Mouse (Mus musculus): Measurements from ENCODE around the gene Fcgr4. TPM values are rescaled to one million over a fixed set of nuclear protein-coding genes. Genes with fewer than 3 reads are reported as not detected.
A peak's percentile ranks its signal among the peaks of the same experiment; 100 is the strongest.

The Fcgr4 gene
- total and polyA plus RNA-seq, 2 experiments from 2014 or later = 0.44 to 0.76 TPM

DNA sequence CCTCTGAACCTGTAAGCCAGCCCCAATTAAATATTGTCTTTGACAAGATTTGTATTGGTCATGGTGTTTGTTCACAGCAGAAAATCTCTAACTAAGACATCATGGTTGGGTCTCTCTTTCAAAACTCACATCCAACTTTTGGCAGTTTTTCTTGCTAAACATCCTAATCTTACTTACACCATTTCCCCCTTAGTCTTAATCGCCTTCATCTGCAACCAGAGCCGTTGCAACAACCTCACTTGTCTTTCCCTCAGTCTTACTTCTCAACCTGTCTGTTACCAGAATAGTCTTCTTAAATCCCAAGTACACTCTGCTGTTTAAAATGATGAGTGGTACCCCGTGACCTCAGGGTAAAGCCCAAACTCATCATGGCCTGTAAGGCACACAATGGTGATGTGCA, 22.7 kb upstream of the Fcgr4 start:
- no peak overlapping the region for H3K27ac ChIP-seq (ENCODE audit: low read depth, low read length)
- no peaks in the 10 kb centered on the region for H3K4me1 ChIP-seq (ENCODE audit: insufficient read depth)
- no peaks in the 10 kb centered on the region for H3K27me3 ChIP-seq (ENCODE audit: insufficient read depth, low read length)
- no peak overlapping the region for H3K4me3 ChIP-seq (ENCODE audit: low read depth, low read length)
- no peak overlapping the region for H3K4me2 ChIP-seq (ENCODE audit: low read depth)
- H3K9me3 ChIP-seq (ENCODE audit: low read length) = no peaks in the 10 kb centered on the region
- TF ChIP-seq CTCF (IDR thresholded peaks at IDR 0.05; ENCODE audit: low read depth) = no peak
- DNase-seq (no peak), ATAC-seq (no peak)
- no peak overlapping the region for H3K9ac ChIP-seq
- WGBS = 86% methylated on average over 3 of the region's 3 CpGs
- H3K36me3 ChIP-seq (ENCODE audit: insufficient read depth) = no peaks in the 10 kb centered on the region

- Histone ChIP-seq H3K9me3 (ENCODE audit: low read length) (no peaks in the 10 kb centered on the region), H3K4me2 (ENCODE audit: low read depth) (no peak overlapping the region), H3K27ac (ENCODE audit: low read depth, low read length) (no peak overlapping the region), H3K4me3 (ENCODE audit: low read depth, low read length) (no peak overlapping the region), H3K9ac (no peak overlapping the region), H3K4me1 (ENCODE audit: insufficient read depth) (no peaks in the 10 kb centered on the region), H3K36me3 (ENCODE audit: insufficient read depth) (no peaks in the 10 kb centered on the region), H3K27me3 (ENCODE audit: insufficient read depth, low read length) (no peaks in the 10 kb centered on the region)
- peak; percentile 69 for TF ChIP-seq CTCF (IDR thresholded peaks at IDR 0.05; ENCODE audit: low read depth)
- 51% methylated on average over 3 of the region's 3 CpGs for WGBS
- peak; percentile 34 for DNase-seq
- ATAC-seq = no peak
Observed at GRCm38 (mm10) chr1:170996753-170997152, 22.0 kb upstream of the Fcgr4 start.

DNA sequence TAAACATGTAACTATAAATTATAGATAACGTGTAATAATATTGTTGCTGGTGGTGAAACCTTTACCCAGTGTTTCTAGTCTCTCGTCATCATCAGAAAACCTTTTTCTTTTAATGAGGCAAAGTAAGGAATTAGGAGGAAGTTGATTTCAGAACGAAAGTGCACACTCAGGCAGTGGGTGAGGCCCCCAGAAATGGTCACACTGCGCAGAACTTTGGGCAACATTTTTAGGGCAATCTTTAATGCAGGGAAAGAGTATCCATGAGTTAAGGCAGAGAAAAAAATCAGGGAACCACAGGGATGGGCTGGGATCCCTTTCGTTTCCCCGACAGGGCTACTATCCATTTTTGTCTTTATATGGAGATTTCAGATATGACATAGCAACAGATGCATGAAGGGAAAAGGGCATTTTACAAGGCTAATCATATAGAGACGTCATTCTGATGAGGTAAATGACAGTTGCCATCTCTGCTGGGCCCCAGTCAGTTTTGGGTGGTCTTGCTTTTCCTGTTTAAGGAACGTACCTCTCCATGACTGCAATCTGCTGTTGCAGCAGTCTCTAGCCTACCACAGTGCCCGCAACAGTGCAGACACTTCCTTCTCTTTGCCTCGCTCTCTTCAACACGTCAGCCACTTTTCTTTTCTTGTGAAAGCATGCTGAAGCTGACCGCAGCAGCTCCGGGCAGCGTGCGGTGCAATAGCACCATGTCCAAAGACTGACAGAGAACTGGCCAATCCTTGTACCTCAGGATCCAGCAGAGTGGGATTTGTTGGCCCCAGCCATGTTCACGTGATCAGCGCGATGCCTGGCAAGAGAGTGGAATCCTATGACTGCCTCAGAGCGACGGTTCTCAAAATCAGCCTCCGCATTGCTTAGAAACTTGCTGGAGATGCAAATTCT, 20.7 kb upstream of the Fcgr4 start:
- Histone ChIP-seq H3K36me3 (ENCODE audit: insufficient read depth) (no peaks in the 10 kb centered on the region), H3K4me1 (ENCODE audit: insufficient read depth) (no peaks in the 10 kb centered on the region), H3K4me2 (ENCODE audit: low read depth) (peak overlapping the region; percentile 31), H3K27ac (ENCODE audit: low read depth, low read length) (no peak overlapping the region), H3K27me3 (ENCODE audit: insufficient read depth, low read length) (no peaks in the 10 kb centered on the region), H3K9me3 (ENCODE audit: low read length) (no peaks in the 10 kb centered on the region), H3K4me3 (ENCODE audit: low read depth, low read length) (no peak overlapping the region), H3K9ac (no peak overlapping the region)
- DNase-seq (peak; percentile 29), ATAC-seq (peak; percentile 45)
- no peak for TF ChIP-seq CTCF (IDR thresholded peaks at IDR 0.05; ENCODE audit: low read depth)
- WGBS = 59% methylated on average over 21 of the region's 21 CpGs

DNA sequence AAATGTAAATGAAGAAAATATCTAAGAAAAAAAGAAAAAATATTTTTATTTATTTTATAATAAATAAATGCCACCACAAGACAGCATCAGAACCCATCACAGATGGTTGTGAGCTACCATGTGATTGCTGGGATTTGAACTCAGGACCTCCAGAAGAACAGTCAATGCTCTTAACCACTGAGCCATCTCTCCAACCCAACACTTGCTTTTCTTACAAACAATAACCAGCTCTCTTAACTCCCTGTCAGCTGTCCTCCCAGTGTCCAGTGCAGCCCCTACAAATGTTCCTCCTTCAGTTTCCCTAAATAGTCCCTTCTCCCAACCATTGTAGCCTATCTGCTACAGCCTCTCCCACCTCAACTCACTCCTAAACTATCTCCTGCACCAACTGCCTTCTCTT, 18.9 kb upstream of the Fcgr4 start:
- Histone ChIP-seq H3K4me2 (ENCODE audit: low read depth) (no peak overlapping the region), H3K9ac (no peak overlapping the region), H3K9me3 (ENCODE audit: low read length) (no peaks in the 10 kb centered on the region), H3K27ac (ENCODE audit: low read depth, low read length) (no peak overlapping the region), H3K27me3 (ENCODE audit: insufficient read depth, low read length) (no peaks in the 10 kb centered on the region), H3K4me3 (ENCODE audit: low read depth, low read length) (no peak overlapping the region), H3K4me1 (ENCODE audit: insufficient read depth) (no peaks in the 10 kb centered on the region), H3K36me3 (ENCODE audit: insufficient read depth) (no peaks in the 10 kb centered on the region)
- no peak for DNase-seq
- ATAC-seq = no peak
- no peak for TF ChIP-seq CTCF (IDR thresholded peaks at IDR 0.05; ENCODE audit: low read depth)

DNA sequence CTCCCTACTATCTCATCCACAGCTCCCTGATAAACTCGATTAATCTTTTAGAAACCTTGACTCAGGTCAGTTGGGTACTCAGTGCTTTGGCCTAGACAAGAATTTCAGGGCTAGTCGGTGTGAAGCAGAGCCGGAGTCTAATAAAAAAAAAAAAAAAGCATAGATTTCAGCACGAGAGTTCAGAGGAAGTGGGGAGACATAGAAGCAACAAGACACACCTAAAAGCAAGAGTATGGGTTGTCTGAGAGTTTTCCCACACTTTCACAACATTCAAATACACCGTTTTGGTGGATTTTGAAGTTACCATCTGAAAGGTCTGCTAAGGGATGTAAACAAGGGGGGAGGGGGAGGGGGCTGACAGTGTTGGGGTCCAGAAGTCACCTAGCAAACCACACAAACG, 13.6 kb upstream of the Fcgr4 start:
- WGBS = 71% methylated on average over 6 of the region's 6 CpGs
- no peaks in the 10 kb centered on the region for H3K27me3 ChIP-seq (ENCODE audit: insufficient read depth, low read length)
- DNase-seq = no peak

GRCm38 (mm10) chr1:171005586-171005985, 13.1 kb upstream of the Fcgr4 start:
- no peak overlapping the region for H3K4me3 ChIP-seq (ENCODE audit: low read depth, low read length)
- H3K4me1 ChIP-seq (ENCODE audit: insufficient read depth) = no peaks in the 10 kb centered on the region
- no peaks in the 10 kb centered on the region for H3K36me3 ChIP-seq (ENCODE audit: insufficient read depth)
- H3K9ac ChIP-seq = no peak overlapping the region
- DNase-seq = no peak
- no peak overlapping the region for H3K4me2 ChIP-seq (ENCODE audit: low read depth)
- no peak overlapping the region for H3K27ac ChIP-seq (ENCODE audit: low read depth, low read length)
- TF ChIP-seq CTCF (IDR thresholded peaks at IDR 0.05; ENCODE audit: low read depth) = no peak
- ATAC-seq = no peak
- no peaks in the 10 kb centered on the region for H3K27me3 ChIP-seq (ENCODE audit: insufficient read depth, low read length)
- H3K9me3 ChIP-seq (ENCODE audit: low read length) = no peaks in the 10 kb centered on the region

More for the DNA sequence above, 13.6 kb upstream of the Fcgr4 start:
- no peak for TF ChIP-seq CTCF (IDR thresholded peaks at IDR 0.05; ENCODE audit: low read depth)
- Histone ChIP-seq H3K4me2 (ENCODE audit: low read depth) (no peak overlapping the region), H3K27ac (ENCODE audit: low read depth, low read length) (no peak overlapping the region), H3K9ac (no peak overlapping the region), H3K4me1 (ENCODE audit: insufficient read depth) (no peaks in the 10 kb centered on the region), H3K36me3 (ENCODE audit: insufficient read depth) (no peaks in the 10 kb centered on the region), H3K4me3 (ENCODE audit: low read depth, low read length) (no peak overlapping the region), H3K9me3 (ENCODE audit: low read length) (no peaks in the 10 kb centered on the region)
- ATAC-seq = no peak

- WGBS = 94% methylated on average over 4 of the region's 4 CpGs
- TF ChIP-seq CTCF (IDR thresholded peaks at IDR 0.05; ENCODE audit: low read depth) = no peak
- H3K27me3 ChIP-seq (ENCODE audit: insufficient read depth, low read length) = no peaks in the 10 kb centered on the region
- H3K9ac ChIP-seq = no peak overlapping the region
- no peak overlapping the region for H3K27ac ChIP-seq (ENCODE audit: low read depth, low read length)
- H3K4me3 ChIP-seq (ENCODE audit: low read depth, low read length) = no peak overlapping the region
- no peak overlapping the region for H3K4me2 ChIP-seq (ENCODE audit: low read depth)
- DNase-seq (no peak), ATAC-seq (no peak)
- H3K4me1 ChIP-seq (ENCODE audit: insufficient read depth) = no peaks in the 10 kb centered on the region
- H3K36me3 ChIP-seq (ENCODE audit: insufficient read depth) = no peaks in the 10 kb centered on the region
- no peaks in the 10 kb centered on the region for H3K9me3 ChIP-seq (ENCODE audit: low read length)
Observed at GRCm38 (mm10) chr1:171006335-171006734, 12.4 kb upstream of the Fcgr4 start.
